Mouse (Mus musculus) heart, adult 2 months (tissue): ENCODE measurements around the gene Tspan11. TPM values are rescaled to one million over a fixed set of nuclear protein-coding genes. Genes with fewer than 3 reads are reported as not detected.
A peak's percentile ranks its signal among the peaks of the same experiment; 100 is the strongest.

Experiments used
- DNase-seq, 2 experiments: peaks; one replicate each; pipeline ENCODE4 v3.0.0; 2021
- H3K27ac ChIP-seq: fragments of 200-600 bp; 2 replicates; pipeline ENCODE4 v1.8.1; 2022
- H3K27me3 ChIP-seq: fragments of 200-500 bp; 2 replicates; pipeline ENCODE4 v1.6.1; 2012; ENCODE audit warnings: mild to moderate bottlenecking, low read length, inconsistent platforms, mixed read lengths; ENCODE audit not compliant: control insufficient read depth, insufficient read depth
- H3K36me3 ChIP-seq: fragments of 200-500 bp; 2 replicates; pipeline ENCODE4 v1.6.1; 2012; ENCODE audit warnings: low read length, inconsistent platforms; ENCODE audit not compliant: control insufficient read depth, insufficient read depth
- H3K4me1 ChIP-seq: fragments of 200-500 bp; 2 replicates; pipeline ENCODE4 v1.6.1; 2011; ENCODE audit warnings: low read length; ENCODE audit not compliant: control insufficient read depth, insufficient read depth
- H3K4me3 ChIP-seq: fragments of 200-600 bp; 2 replicates; pipeline ENCODE4 v1.8.1; 2022
- H3K79me2 ChIP-seq: fragments of 200-500 bp; replicated peaks from 2 replicates; pipeline ENCODE4 v1.6.1; 2012; ENCODE audit warnings: mild to moderate bottlenecking, inconsistent platforms, low read length, moderate library complexity, mixed read lengths; ENCODE audit not compliant: control insufficient read depth, insufficient read depth
- H3K9ac ChIP-seq: fragments of 200-500 bp; 2 replicates; pipeline ENCODE4 v1.6.1; 2012; ENCODE audit warnings: low read depth, mild to moderate bottlenecking, control low read depth, inconsistent platforms, low read length, mixed read lengths
- CTCF ChIP-seq: fragments of 200-600 bp; IDR thresholded peaks from 2 replicates; pipeline ENCODE4 v1.8.1; 2022; ENCODE audit warnings: antibody characterized with exemption, mild to moderate bottlenecking, moderate library complexity
- EP300 ChIP-seq: fragments of 200-500 bp; IDR thresholded peaks from 2 replicates; pipeline ENCODE4 v1.6.1; 2011; ENCODE audit warnings: low read depth, low read length, control low read depth; ENCODE audit not compliant: insufficient read depth
- POLR2A ChIP-seq: fragments of 200-500 bp; IDR thresholded peaks from 2 replicates; pipeline ENCODE4 v1.6.1; 2011; ENCODE audit warnings: mild to moderate bottlenecking, low read depth, low read length, control low read depth; ENCODE audit not compliant: insufficient read depth
- whole genome bisulfite sequencing: fragments of 180-500 bp; shearing (Covaris S2); methylation state at CpG from one replicate; pipeline ENCODE4 v1.1.7; 2018; 5-methylcytosine and 5-hydroxymethylcytosine counted together
- intact Hi-C: fragments of 180-260 bp; cut with DNase I; formaldehyde crosslinking; loops from one replicate; pipeline ENCODE4 v1.15.1; 2025
- polyA plus RNA-seq: library from polyadenylated mRNA; depleted of rRNA; stranded (reverse); fragments of >200 nt; gene quantifications from 2 replicates; pipeline ENCODE4 v1.2.3, GENCODE M21; 2012
- total RNA-seq, 2 experiments: library from RNA; stranded (reverse); gene quantifications; 2 replicates each; pipeline ENCODE4 v1.2.3; 2021

Gene Tspan11
- total and polyA plus RNA-seq, 3 experiments, result 0.57 to 1.7 (median 1.5) TPM

GRCm38 (mm10) chr6:127969709-127970108, 82.3 kb downstream of the Tspan11 start:
- Histone ChIP-seq H3K4me3 (no peak overlapping the region), H3K79me2 (no peaks in the 10 kb centered on the region; the same call in 1 of the 2 replicates), H3K4me1 (no peaks in the 10 kb centered on the region), H3K27me3 (no peaks in the 10 kb centered on the region), H3K36me3 (no peaks in the 10 kb centered on the region), H3K9ac (no peak overlapping the region), H3K27ac (no peak overlapping the region)
- WGBS, result 69% methylated on average over 7 of the region's 7 CpGs
- intact Hi-C loops, result loop anchor here (1.0 to 10.0 kb wide), 4 partner anchors 59 to 335 kb away; partner anchors contain the start of gene Tead4
- no peak for DNase-seq
- TF ChIP-seq CTCF (no peak), POLR2A (no peak), EP300 (no peak)

- H3K9ac ChIP-seq, result no peak overlapping the region
- no peaks in the 10 kb centered on the region for H3K4me1 ChIP-seq
- no peaks in the 10 kb centered on the region; the same call in 1 of the 2 replicates for H3K79me2 ChIP-seq
- no peak overlapping the region for H3K27ac ChIP-seq
- no peaks in the 10 kb centered on the region for H3K36me3 ChIP-seq
- no peaks in the 10 kb centered on the region for H3K27me3 ChIP-seq
- DNase-seq, result peak; percentile 72 to 83
- 15% methylated on average over 7 of the region's 7 CpGs for WGBS
- intact Hi-C loops, result loop anchor here (1.0 to 10.0 kb wide), 4 partner anchors 59 to 335 kb away; partner anchors contain the start of gene Tead4
- no peak overlapping the region for H3K4me3 ChIP-seq
- TF ChIP-seq EP300 (peak; percentile 96), POLR2A (no peak), CTCF (peak; percentile 97)
These were observed 82.7 kb downstream of the Tspan11 start for GRCm38 (mm10) chr6:127970120-127970519.

- H3K9ac ChIP-seq, result no peak overlapping the region
- no peak for TF ChIP-seq EP300
These were observed 83.5 kb downstream of the Tspan11 start for GRCm38 (mm10) chr6:127970848-127971247.

GRCm38 (mm10) chr6:127971931-127972330, 84.5 kb downstream of the Tspan11 start:
- Histone ChIP-seq H3K27ac (no peak overlapping the region), H3K9ac (no peak overlapping the region), H3K36me3 (no peaks in the 10 kb centered on the region), H3K4me3 (no peak overlapping the region), H3K27me3 (no peaks in the 10 kb centered on the region), H3K4me1 (no peaks in the 10 kb centered on the region), H3K79me2 (no peaks in the 10 kb centered on the region; the same call in 1 of the 2 replicates)
- TF ChIP-seq CTCF, result no peak
- TF ChIP-seq POLR2A, result no peak
- TF ChIP-seq EP300, result no peak
- intact Hi-C loops, result loop anchor here (2.0 to 10.0 kb wide), 2 partner anchors 57 to 333 kb away; partner anchors contain the start of gene Tead4
- 71% methylated on average over 5 of the region's 5 CpGs for whole genome bisulfite sequencing
- no peak for DNase-seq

More at GRCm38 (mm10) chr6:127970848-127971247, 83.5 kb downstream of the Tspan11 start:
- no peaks in the 10 kb centered on the region for H3K36me3 ChIP-seq
- 76% methylated on average over 5 of the region's 5 CpGs for WGBS
- no peaks in the 10 kb centered on the region for H3K4me1 ChIP-seq
- no peak for DNase-seq
- intact Hi-C loops, result loop anchor here (1.0 to 10.0 kb wide), 4 partner anchors 58 to 334 kb away; partner anchors contain the start of gene Tead4
- H3K4me3 ChIP-seq, result no peak overlapping the region
- H3K79me2 ChIP-seq, result no peaks in the 10 kb centered on the region; the same call in 1 of the 2 replicates
- no peaks in the 10 kb centered on the region for H3K27me3 ChIP-seq
- H3K27ac ChIP-seq, result no peak overlapping the region

GRCm38 (mm10) chr6:127973553-127973952, 86.2 kb downstream of the Tspan11 start:
- no peak for TF ChIP-seq CTCF
- no peak for TF ChIP-seq POLR2A
- no peak for TF ChIP-seq EP300
- intact Hi-C loops, result loop anchor here (10.0 kb wide), 1 partner anchor 331 kb away; the partner anchor contains the start of gene Tead4
- Histone ChIP-seq H3K27me3 (no peaks in the 10 kb centered on the region), H3K4me1 (no peaks in the 10 kb centered on the region), H3K27ac (no peak overlapping the region), H3K36me3 (no peaks in the 10 kb centered on the region), H3K9ac (no peak overlapping the region), H3K4me3 (no peak overlapping the region), H3K79me2 (no peaks in the 10 kb centered on the region)
- WGBS, result 80% methylated on average over 6 of the region's 6 CpGs
- no peak for DNase-seq

- H3K27ac ChIP-seq, result no peak overlapping the region
- no peaks in the 10 kb centered on the region for H3K36me3 ChIP-seq
- no peaks in the 10 kb centered on the region for H3K27me3 ChIP-seq
- no peak overlapping the region for H3K9ac ChIP-seq
- 68% methylated on average over 9 of the region's 9 CpGs for WGBS
- intact Hi-C loops, result loop anchor here (10.0 kb wide), 1 partner anchor 331 kb away; the partner anchor contains the start of gene Tead4
- H3K4me3 ChIP-seq, result no peak overlapping the region
- no peaks in the 10 kb centered on the region for H3K79me2 ChIP-seq
- no peak for DNase-seq
- no peaks in the 10 kb centered on the region for H3K4me1 ChIP-seq
- TF ChIP-seq EP300, result no peak
- no peak for TF ChIP-seq POLR2A
- no peak for TF ChIP-seq CTCF
These were observed 86.6 kb downstream of the Tspan11 start for GRCm38 (mm10) chr6:127974000-127974399.
